Mouse (Mus musculus): Measurements from ENCODE around the gene Ago3. TPM values are rescaled to one million over a fixed set of nuclear protein-coding genes. Genes with fewer than 3 reads are reported as not detected.

Ago3 gene
- polyA plus RNA-seq, 1 experiment from 2014 or later: 19.7 TPM

DNA sequence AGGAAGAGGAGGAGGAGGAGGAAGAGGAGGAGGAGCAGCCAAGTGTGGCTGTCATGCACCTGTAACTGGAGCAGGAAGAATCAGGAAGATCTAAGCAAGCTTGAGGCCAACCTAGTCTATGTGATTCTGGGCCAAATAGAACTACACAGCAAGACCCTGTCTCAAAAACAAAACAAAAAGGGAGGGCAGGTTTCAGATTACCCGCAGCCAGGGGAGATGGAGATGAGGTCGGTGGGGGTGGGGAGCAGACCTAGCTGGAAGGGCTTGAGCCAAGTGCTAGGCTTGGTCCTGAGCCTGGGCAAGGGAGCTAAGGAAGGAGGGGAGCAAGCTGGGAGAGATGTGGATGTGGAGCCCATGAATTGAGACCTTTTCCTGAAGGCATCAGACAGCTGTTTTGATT, 122.5 kb downstream of the Ago3 start:
- WGBS: 6% methylated on average over 2 of the region's 2 CpGs
- Histone ChIP-seq H3K4me1 (replicated peaks; ENCODE audit: control insufficient read depth, insufficient read depth, low read length) (peaks cover 4% of the 10 kb centered on the region; the same call in 1 of the 2 replicates), H3K27ac (ENCODE audit: low read length) (no peak overlapping the region), H3K4me3 (ENCODE audit: low read length) (no peak overlapping the region), H3K9ac (ENCODE audit: low read length) (no peak overlapping the region), H3K36me3 (ENCODE audit: control insufficient read depth, insufficient read depth, low read length) (no peaks in the 10 kb centered on the region), H3K9me3 (ENCODE audit: control insufficient read depth, low read length) (peaks cover 2% of the 10 kb centered on the region; the same call in 1 of the 2 replicates), H3K27me3 (ENCODE audit: control insufficient read depth, insufficient read depth, low read depth, low read length) (peaks cover 11% of the 10 kb centered on the region; the same call in 1 of the 2 replicates), H3K4me2 (ENCODE audit: low read depth, low read length) (no peak overlapping the region)
- ATAC-seq (ENCODE audit: low read depth): no peak

DNA sequence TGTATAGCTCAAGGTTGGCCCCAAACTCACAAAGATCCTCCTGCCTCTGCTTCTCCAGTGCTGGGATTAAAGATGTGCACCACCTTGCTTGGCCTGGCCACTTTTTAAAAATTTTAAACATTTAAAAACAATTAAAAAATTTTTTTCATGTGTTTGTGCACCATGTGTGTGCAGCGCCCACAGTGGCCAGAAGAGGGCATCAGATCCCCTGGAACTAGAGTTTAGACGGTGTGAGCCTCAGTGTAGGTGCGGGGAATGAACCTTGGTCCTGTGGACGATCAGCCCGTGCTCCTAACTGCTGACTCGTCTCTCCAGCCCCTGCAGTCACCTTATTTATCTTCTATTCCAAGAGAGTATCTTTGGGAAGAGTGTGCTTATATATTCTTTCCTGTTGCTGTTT, 123.3 kb downstream of the Ago3 start:
- Histone ChIP-seq H3K4me1 (replicated peaks; ENCODE audit: control insufficient read depth, insufficient read depth, low read length) (peaks cover 11% of the 10 kb centered on the region), H3K9me3 (ENCODE audit: control insufficient read depth, low read length) (peaks cover 2% of the 10 kb centered on the region; the same call in 1 of the 2 replicates), H3K4me3 (ENCODE audit: low read length) (no peak overlapping the region), H3K27me3 (ENCODE audit: control insufficient read depth, insufficient read depth, low read depth, low read length) (peaks cover 18% of the 10 kb centered on the region), H3K36me3 (ENCODE audit: control insufficient read depth, insufficient read depth, low read length) (no peaks in the 10 kb centered on the region), H3K27ac (ENCODE audit: low read length) (no peak overlapping the region), H3K4me2 (ENCODE audit: low read depth, low read length) (no peak overlapping the region), H3K9ac (ENCODE audit: low read length) (no peak overlapping the region)
- WGBS: 81% methylated on average over 6 of the region's 6 CpGs
- no peak for ATAC-seq (ENCODE audit: low read depth)

DNA sequence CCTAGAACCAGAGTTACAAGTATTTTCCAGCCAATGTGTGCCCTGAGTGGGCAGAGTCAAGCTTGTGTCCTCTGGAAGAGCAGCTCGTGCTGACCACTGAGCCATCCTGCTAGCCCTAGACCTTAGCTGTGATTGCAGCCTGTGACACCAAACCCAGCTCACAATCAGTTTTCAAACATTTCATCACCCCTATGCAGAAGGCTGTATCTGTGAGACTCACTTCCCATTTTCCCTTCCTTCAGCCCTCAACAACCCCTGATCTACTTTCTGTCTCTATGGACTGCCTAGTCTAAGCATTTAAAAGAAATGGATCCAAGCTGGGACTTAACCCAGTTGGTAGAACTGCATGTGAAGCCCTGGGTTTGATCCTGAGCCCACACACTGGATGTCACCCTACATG, 123.9 kb downstream of the Ago3 start:
- no peak overlapping the region for H3K4me2 ChIP-seq (ENCODE audit: low read depth, low read length)
- H3K27me3 ChIP-seq (ENCODE audit: control insufficient read depth, insufficient read depth, low read depth, low read length): peaks cover 25% of the 10 kb centered on the region
- peaks cover 16% of the 10 kb centered on the region for H3K4me1 ChIP-seq (replicated peaks; ENCODE audit: control insufficient read depth, insufficient read depth, low read length)
- 80% methylated on average over 1 of the region's 1 CpGs for WGBS
- H3K4me3 ChIP-seq (ENCODE audit: low read length): no peak overlapping the region
- no peak overlapping the region for H3K27ac ChIP-seq (ENCODE audit: low read length)
- no peaks in the 10 kb centered on the region for H3K36me3 ChIP-seq (ENCODE audit: control insufficient read depth, insufficient read depth, low read length)
- no peak for ATAC-seq (ENCODE audit: low read depth)
- peaks cover 2% of the 10 kb centered on the region; the same call in 1 of the 2 replicates for H3K9me3 ChIP-seq (ENCODE audit: control insufficient read depth, low read length)
- no peak overlapping the region for H3K9ac ChIP-seq (ENCODE audit: low read length)

DNA sequence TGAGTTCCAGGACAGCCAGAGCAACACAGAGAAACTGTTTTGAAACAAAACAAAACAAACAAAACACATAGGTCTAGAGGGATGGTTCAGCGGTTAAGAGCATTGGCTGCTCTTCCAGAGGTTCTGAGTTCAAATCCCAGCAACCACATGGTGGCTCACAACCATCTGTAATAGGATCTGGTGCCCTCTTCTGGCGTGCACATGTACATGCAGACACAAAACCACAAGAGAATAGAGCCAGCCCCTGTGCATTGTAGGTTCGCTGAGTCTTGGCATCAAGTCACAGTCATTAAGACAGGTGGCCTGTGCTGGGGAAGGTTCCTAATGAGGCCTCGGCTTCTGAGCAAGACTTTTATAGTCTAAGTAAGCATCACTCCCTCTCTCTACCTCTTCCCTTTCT, 125.5 kb downstream of the Ago3 start:
- no peak for ATAC-seq (ENCODE audit: low read depth)
- Histone ChIP-seq H3K4me2 (ENCODE audit: low read depth, low read length) (no peak overlapping the region), H3K9me3 (ENCODE audit: control insufficient read depth, low read length) (peaks cover 2% of the 10 kb centered on the region; the same call in 1 of the 2 replicates), H3K4me3 (ENCODE audit: low read length) (no peak overlapping the region), H3K4me1 (replicated peaks; ENCODE audit: control insufficient read depth, insufficient read depth, low read length) (peaks cover 12% of the 10 kb centered on the region), H3K36me3 (ENCODE audit: control insufficient read depth, insufficient read depth, low read length) (no peaks in the 10 kb centered on the region), H3K9ac (ENCODE audit: low read length) (no peak overlapping the region), H3K27me3 (ENCODE audit: control insufficient read depth, insufficient read depth, low read depth, low read length) (peaks cover 34% of the 10 kb centered on the region), H3K27ac (ENCODE audit: low read length) (no peak overlapping the region)
- 59% methylated on average over 4 of the region's 4 CpGs for WGBS

DNA sequence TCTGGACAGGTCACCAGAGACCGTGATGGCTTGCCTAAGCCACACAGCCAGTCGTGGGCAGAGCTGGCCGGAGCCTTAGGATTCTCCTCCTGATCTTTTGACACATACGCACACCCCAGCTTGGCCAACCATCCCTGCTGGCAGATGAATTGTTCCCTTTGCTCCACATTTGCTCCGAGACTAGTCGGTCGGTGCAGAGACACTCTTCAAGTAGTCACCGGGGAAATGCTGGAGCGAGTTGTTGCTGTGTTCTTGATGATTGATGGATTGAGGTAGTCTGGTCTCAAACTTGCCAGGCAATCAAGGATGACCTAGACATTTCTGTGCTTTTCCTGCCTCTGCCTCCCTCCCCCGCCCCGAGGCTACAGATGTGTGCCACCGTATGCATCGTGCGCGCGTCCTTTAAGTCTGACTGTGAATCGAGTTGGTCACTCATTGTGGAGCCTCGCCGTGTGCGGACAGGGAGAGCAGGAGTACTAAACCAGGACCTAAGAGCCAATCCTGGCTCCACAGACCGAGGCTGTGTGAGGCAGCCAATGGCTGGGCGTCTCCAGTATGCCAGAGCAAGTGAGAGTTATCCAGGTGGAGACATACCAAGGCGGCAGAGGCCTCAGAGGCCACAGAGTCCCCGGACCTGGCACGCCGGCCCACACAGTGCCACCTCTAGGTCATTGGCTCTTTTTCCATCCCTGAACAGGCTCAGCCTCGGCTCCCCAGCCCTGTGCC, 127.6 kb downstream of the Ago3 start:
- no peak overlapping the region for H3K27ac ChIP-seq (ENCODE audit: low read length)
- H3K4me2 ChIP-seq (ENCODE audit: low read depth, low read length): peak overlapping the region; percentile 79
- H3K36me3 ChIP-seq (ENCODE audit: control insufficient read depth, insufficient read depth, low read length): no peaks in the 10 kb centered on the region
- peak overlapping the region; percentile 51 for H3K9ac ChIP-seq (ENCODE audit: low read length)
- no peak for ATAC-seq (ENCODE audit: low read depth)
- H3K9me3 ChIP-seq (ENCODE audit: control insufficient read depth, low read length): peaks cover 2% of the 10 kb centered on the region; the same call in 1 of the 2 replicates
- H3K27me3 ChIP-seq (ENCODE audit: control insufficient read depth, insufficient read depth, low read depth, low read length): peaks cover 34% of the 10 kb centered on the region
- peaks cover 16% of the 10 kb centered on the region for H3K4me1 ChIP-seq (replicated peaks; ENCODE audit: control insufficient read depth, insufficient read depth, low read length)
- 12% methylated on average over 27 of the region's 27 CpGs for WGBS
- peak overlapping the region; percentile 50 for H3K4me3 ChIP-seq (ENCODE audit: low read length)

DNA sequence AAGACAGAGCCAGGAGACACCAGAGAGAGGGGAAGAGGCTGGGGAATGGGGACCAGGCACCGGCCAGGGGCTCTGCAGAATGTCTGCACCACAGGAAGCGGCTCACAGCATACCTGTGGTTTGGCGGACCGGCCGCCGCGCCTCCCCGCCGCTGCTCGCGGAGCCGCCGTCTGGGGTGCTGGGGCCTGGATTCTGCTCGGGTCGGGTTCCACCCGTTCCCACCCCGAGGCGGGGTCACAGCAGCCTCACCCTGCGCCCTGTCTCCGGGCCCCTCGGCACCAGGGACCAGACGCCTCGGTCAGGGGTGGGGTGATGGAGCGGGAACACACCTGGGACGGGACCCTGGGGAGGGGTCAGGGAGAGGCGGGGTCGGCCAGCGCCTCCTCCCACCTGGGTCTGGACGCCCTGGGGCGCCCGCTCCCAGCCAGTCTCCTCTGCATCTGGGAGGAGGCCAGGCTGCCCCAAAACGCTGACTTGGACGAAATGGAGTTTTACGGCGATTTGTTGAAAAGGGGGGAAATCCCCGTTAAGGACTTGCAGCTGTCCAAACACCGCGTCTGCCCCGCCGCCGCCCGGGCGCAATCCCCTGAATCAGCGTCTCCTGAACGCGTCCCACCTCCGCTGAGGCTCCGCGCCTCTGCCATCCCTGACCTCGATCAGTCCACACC, 128.3 kb downstream of the Ago3 start:
- 0 out of 2 replicates have a peak, but pooled peaks have one; percentile 16 for ATAC-seq (ENCODE audit: low read depth)
- H3K4me2 ChIP-seq (ENCODE audit: low read depth, low read length): peak overlapping the region; percentile 79
- 1% methylated on average over 47 of the region's 50 CpGs for WGBS
- H3K4me3 ChIP-seq (ENCODE audit: low read length): peak overlapping the region; percentile 50
- peak overlapping the region; percentile 51 for H3K9ac ChIP-seq (ENCODE audit: low read length)
- no peak overlapping the region for H3K27ac ChIP-seq (ENCODE audit: low read length)
- peaks cover 22% of the 10 kb centered on the region for H3K4me1 ChIP-seq (replicated peaks; ENCODE audit: control insufficient read depth, insufficient read depth, low read length)
- peaks cover 2% of the 10 kb centered on the region; the same call in 1 of the 2 replicates for H3K9me3 ChIP-seq (ENCODE audit: control insufficient read depth, low read length)
- H3K27me3 ChIP-seq (ENCODE audit: control insufficient read depth, insufficient read depth, low read depth, low read length): peaks cover 37% of the 10 kb centered on the region
- H3K36me3 ChIP-seq (ENCODE audit: control insufficient read depth, insufficient read depth, low read length): no peaks in the 10 kb centered on the region

DNA sequence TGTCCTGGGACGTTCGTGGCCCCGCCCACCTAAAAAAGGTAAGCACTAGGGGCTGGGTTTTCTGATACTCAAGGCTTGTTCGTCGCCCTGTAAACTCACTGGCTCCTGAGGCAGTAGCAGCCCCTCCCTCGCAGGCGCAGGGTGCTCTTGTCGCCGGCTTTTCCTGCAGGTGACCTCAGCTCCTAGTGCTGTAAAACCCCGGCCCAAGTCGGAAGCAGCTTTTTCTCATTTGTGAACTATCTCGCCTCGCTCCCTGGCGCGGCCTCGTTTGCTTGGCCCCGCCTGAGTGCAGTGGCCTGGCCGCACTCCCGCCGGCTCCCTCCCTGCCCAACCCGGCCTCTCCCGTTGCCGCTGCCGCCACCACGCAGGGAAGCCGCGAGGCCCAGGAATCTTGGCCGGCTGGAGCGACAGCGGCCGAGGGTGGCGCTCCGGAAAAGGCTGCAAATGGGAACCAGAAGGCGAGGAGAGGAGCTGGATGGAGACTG, 132.7 kb downstream of the Ago3 start:
- Histone ChIP-seq H3K27ac (ENCODE audit: low read length) (peak overlapping the region; percentile 37; the same call in 1 of the 2 replicates), H3K4me2 (ENCODE audit: low read depth, low read length) (peak overlapping the region; percentile 68), H3K9ac (ENCODE audit: low read length) (peak overlapping the region; percentile 46), H3K36me3 (ENCODE audit: control insufficient read depth, insufficient read depth, low read length) (no peaks in the 10 kb centered on the region), H3K4me3 (ENCODE audit: low read length) (peak overlapping the region; percentile 43), H3K4me1 (replicated peaks; ENCODE audit: control insufficient read depth, insufficient read depth, low read length) (peaks cover 20% of the 10 kb centered on the region), H3K9me3 (ENCODE audit: control insufficient read depth, low read length) (no peaks in the 10 kb centered on the region), H3K27me3 (ENCODE audit: control insufficient read depth, insufficient read depth, low read depth, low read length) (peaks cover 25% of the 10 kb centered on the region)
- ATAC-seq (ENCODE audit: low read depth): peak; percentile 71
- 2% methylated on average over 34 of the region's 34 CpGs for WGBS

DNA sequence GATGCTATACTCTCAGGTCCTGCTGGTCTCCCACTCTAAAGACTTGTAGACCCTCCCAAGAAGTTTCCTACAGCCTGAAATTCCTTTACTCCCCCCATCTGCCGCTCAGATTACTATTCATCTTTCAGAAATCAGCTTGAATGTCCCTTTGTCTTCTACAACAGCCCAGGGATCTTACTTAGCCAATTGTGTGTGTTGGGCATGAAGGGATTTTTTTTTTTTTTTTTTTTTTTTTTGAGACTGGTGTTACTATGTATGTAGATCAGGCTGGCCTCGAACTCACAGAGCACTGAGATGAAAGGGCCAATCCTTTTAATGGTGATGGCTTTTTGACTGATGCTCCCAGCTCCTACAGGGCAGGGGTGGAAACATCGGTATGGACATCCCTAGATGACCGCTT, 133.4 kb downstream of the Ago3 start:
- Histone ChIP-seq H3K27me3 (ENCODE audit: control insufficient read depth, insufficient read depth, low read depth, low read length) (peaks cover 18% of the 10 kb centered on the region), H3K9ac (ENCODE audit: low read length) (no peak overlapping the region), H3K4me3 (ENCODE audit: low read length) (no peak overlapping the region), H3K4me1 (replicated peaks; ENCODE audit: control insufficient read depth, insufficient read depth, low read length) (peaks cover 15% of the 10 kb centered on the region), H3K36me3 (ENCODE audit: control insufficient read depth, insufficient read depth, low read length) (no peaks in the 10 kb centered on the region), H3K9me3 (ENCODE audit: control insufficient read depth, low read length) (no peaks in the 10 kb centered on the region), H3K27ac (ENCODE audit: low read length) (no peak overlapping the region), H3K4me2 (ENCODE audit: low read depth, low read length) (0 out of 2 replicates have a peak overlapping the region, but pooled peaks have one; percentile 68)
- no peak for ATAC-seq (ENCODE audit: low read depth)
- 41% methylated on average over 4 of the region's 4 CpGs for WGBS

DNA sequence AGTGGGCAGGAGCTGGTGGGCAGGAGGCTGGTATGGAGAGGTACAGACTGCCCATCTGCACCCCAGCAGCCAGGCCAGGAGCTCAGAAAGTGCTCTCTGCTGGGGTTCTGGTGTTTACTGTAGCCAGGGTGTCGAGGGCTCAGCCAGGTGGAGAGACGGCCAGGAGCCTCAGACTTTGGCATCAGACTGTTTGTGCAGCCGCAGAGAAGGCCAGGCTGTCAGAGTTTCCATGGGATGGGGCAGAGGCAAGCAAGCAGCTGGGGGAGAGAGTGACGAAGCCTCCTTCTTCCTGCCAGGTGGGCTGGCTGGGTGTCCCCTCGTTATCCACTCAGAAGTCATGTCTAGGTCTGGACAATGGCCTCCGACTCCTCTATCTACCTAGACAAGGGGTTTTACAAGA, 134.2 kb downstream of the Ago3 start:
- Histone ChIP-seq H3K4me2 (ENCODE audit: low read depth, low read length) (no peak overlapping the region), H3K9me3 (ENCODE audit: control insufficient read depth, low read length) (no peaks in the 10 kb centered on the region), H3K4me3 (ENCODE audit: low read length) (no peak overlapping the region), H3K36me3 (ENCODE audit: control insufficient read depth, insufficient read depth, low read length) (no peaks in the 10 kb centered on the region), H3K27me3 (ENCODE audit: control insufficient read depth, insufficient read depth, low read depth, low read length) (peaks cover 10% of the 10 kb centered on the region), H3K9ac (ENCODE audit: low read length) (no peak overlapping the region), H3K27ac (ENCODE audit: low read length) (no peak overlapping the region), H3K4me1 (replicated peaks; ENCODE audit: control insufficient read depth, insufficient read depth, low read length) (peaks cover 12% of the 10 kb centered on the region; the same call in 1 of the 2 replicates)
- 55% methylated on average over 6 of the region's 6 CpGs for WGBS
- ATAC-seq (ENCODE audit: low read depth): no peak

Measured in lung, embryonic 16.5 days (tissue).